Mouse (Mus musculus): ENCODE measurements around the gene Vmn1r181.
"Not testable (repeated sequence)": the region's sequence is repeated elsewhere in the genome, so short reads cannot be mapped to it uniquely, and the experiment has no call there.

Vmn1r181 gene

GRCm38 (mm10) chr7:23974315-23974714, at the start of gene Vmn1r181:
Vmn1r181 (plus strand) TSS chr7:23974615.
- DNase-seq (ENCODE audit: low read depth, low spot score), result not testable (repeated sequence)

- no peak for DNase-seq (ENCODE audit: low read depth, low spot score)
Measured at GRCm38 (mm10) chr7:23926678-23927077, 47.7 kb upstream of the Vmn1r181 start, which contains the start of gene Vmn1r179. Vmn1r179 (plus strand) TSS chr7:23926978.

GRCm38 (mm10) chr7:23950332-23950731, 24.1 kb upstream of the Vmn1r181 start, which contains the start of gene Vmn1r180:
Vmn1r180 (plus strand) TSS chr7:23950632.
- no peak for DNase-seq (ENCODE audit: low read depth, low spot score)

- not testable (repeated sequence) for DNase-seq (ENCODE audit: low read depth, low spot score)
Measured at GRCm38 (mm10) chr7:23968044-23968443, 6.4 kb upstream of the Vmn1r181 start.

- DNase-seq (ENCODE audit: low read depth, low spot score), result no peak
Measured at GRCm38 (mm10) chr7:24001391-24001790, 27.0 kb downstream of the Vmn1r181 start, which contains the start of gene V1rd19. V1rd19 (plus strand) TSS chr7:24001691.
